Mouse (Mus musculus): Measurements from ENCODE around the gene Apol8. TPM values are rescaled to one million over a fixed set of nuclear protein-coding genes. Genes with fewer than 3 reads are reported as not detected.

Gene Apol8
- total and polyA plus RNA-seq, 3 experiments, result 0.14 to 0.15 TPM; not detected in 1

DNA sequence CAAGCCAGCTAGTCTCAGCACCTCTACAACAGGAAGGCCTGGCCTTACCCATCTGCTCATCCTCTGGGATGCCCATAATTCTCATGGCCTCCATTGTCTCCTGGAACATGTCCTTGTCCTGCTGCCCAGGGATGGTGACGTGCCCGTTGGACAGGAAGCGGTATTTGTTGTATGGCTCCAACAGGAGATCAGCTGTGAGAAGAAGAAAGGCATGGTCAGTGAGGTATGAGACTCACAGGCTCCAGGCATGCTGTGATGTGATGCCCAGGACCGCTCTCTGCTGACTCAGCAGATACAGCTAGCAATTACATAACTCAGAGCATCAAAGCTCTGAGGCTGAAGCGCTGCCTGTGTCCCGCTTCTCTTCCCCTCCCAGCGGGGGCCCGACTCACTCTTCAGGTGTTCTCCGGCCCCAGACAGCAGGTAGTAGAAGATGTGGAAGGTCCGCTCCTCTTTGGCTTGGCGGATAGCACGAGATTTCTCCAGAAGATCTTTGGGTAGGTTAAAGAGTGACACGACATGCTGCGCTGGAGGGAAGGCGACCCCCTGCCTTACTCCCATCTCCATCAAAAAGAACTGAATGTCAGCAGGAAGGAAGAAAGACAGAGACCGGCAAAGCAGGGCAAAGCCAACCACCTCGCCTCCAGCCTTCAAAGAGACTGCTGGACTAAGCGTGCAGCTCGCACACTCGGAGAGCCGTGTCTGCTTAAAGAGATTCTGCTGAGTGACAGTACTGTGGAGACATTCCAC lies 34.0 kb upstream of the Apol8 start:
- Histone ChIP-seq H3K27ac (ENCODE audit: insufficient read depth, low read depth) (no peak overlapping the region), H3K36me3 (replicated peaks in 1 of 2; ENCODE audit: control insufficient read depth in 1 of 2, insufficient read depth in 1 of 2, low read length in 1 of 2) (peaks cover 93 to 100% of the 10 kb centered on the region in 2 experiments), H3K4me3 (replicated peaks in 1 of 3; ENCODE audit: low read depth in 2 of 3, low read length in 2 of 3, poor library complexity in 1 of 3) (no peak overlapping the region), H3K9ac (ENCODE audit: insufficient read depth, low read depth) (no peak overlapping the region), H3K4me1 (ENCODE audit: control insufficient read depth in 1 of 2, insufficient read depth in 2 of 2) (peaks cover 4 to 5% of the 10 kb centered on the region in 2 experiments; a peak in 1 of 4 replicates), H3K27me3 (replicated peaks) (no peaks in the 10 kb centered on the region), H3K79me2 (replicated peaks; ENCODE audit: control insufficient read depth, extremely low read depth, insufficient read depth, poor library complexity, severe bottlenecking) (peaks cover 13% of the 10 kb centered on the region), H3K9me3 (replicated peaks; ENCODE audit: low read length) (no peaks in the 10 kb centered on the region), H3K4me2 (ENCODE audit: insufficient read depth, low read depth, poor library complexity, severe bottlenecking) (no peak overlapping the region)
- TF ChIP-seq SIN3A (IDR thresholded peaks at IDR 0.05; ENCODE audit: low read length), result no peak
- peak; percentile 89 for TF ChIP-seq MAFK (IDR thresholded peaks at IDR 0.05; ENCODE audit: insufficient replicate concordance, low read length)
- no peak for TF ChIP-seq BHLHE40 (IDR thresholded peaks at IDR 0.05; ENCODE audit: low read depth, low read length)
- no peak for TF ChIP-seq PAX5 (IDR thresholded peaks at IDR 0.05; ENCODE audit: low read length)
- TF ChIP-seq ZMIZ1 (IDR thresholded peaks at IDR 0.05; ENCODE audit: low read depth, low read length), result no peak
- no peak for TF ChIP-seq IRF4 (IDR thresholded peaks at IDR 0.05; ENCODE audit: low read depth, low read length)
- no peak for TF ChIP-seq KAT2A (IDR thresholded peaks at IDR 0.05; ENCODE audit: insufficient replicate concordance, low read length)
- DNase-seq (ENCODE audit: extremely low read depth), result no peak
- dilution Hi-C loops (cut with MboI; ENCODE audit: extremely low pct_ligation_motif_present, extremely low pct_unique_long_range_greater_than_20kb, low sequenced_read_pairs), result no loop called here
- in situ Hi-C loops (cut with MboI; ENCODE audit: low pct_ligation_motif_present, low pct_unique_long_range_greater_than_20kb, low sequenced_read_pairs), result no loop called here

DNA sequence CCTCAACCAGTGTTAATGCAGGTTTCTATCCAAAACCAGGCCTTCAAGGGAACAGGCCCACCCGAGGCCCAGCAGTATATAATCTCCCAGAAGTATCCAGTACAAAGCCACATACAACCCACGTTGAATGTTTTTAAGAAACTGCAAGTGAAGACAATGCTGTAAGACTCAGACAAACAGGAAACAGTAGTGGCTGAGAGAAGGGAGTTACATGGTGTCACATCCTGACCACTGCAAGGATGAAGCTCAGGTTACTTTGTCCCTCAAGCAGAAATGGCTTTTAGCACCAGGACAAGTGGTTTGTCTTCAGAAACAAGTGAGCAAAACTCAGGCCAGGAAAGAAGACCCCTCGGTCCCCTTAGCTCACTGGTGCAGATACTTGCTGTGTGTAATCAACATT lies 32.4 kb upstream of the Apol8 start:
- in situ Hi-C loops (cut with MboI; ENCODE audit: low pct_ligation_motif_present, low pct_unique_long_range_greater_than_20kb, low sequenced_read_pairs), result loop anchor here (5.0 kb wide), 1 partner anchor 53 kb away; the partner anchor contains the start of gene Myh9
- H3K79me2 ChIP-seq (replicated peaks; ENCODE audit: control insufficient read depth, extremely low read depth, insufficient read depth, poor library complexity, severe bottlenecking), result peaks cover 9% of the 10 kb centered on the region; the same call in 1 of the 2 replicates
- TF ChIP-seq NRF1 (IDR thresholded peaks at IDR 0.05; ENCODE audit: low read depth, low read length) (no peak), RCOR1 (conservative IDR thresholded peaks at IDR 0.05; ENCODE audit: low read depth, low read length) (no peak), ZNF384 (IDR thresholded peaks at IDR 0.05; ENCODE audit: low read depth, low read length) (no peak), EP300 (IDR thresholded peaks at IDR 0.05; ENCODE audit: low read length) (no peak), PAX5 (IDR thresholded peaks at IDR 0.05; ENCODE audit: low read length) (no peak), CTCF (conservative IDR thresholded peaks at IDR 0.05 in 1 of 2, IDR thresholded peaks at IDR 0.05 in 1 of 2; ENCODE audit: low read depth in 2 of 2, low read length in 2 of 2) (no peak), USF2 (conservative IDR thresholded peaks at IDR 0.05; ENCODE audit: low read depth, low read length) (no peak), RAD21 (IDR thresholded peaks at IDR 0.05; ENCODE audit: low read depth, low read length) (no peak), POLR2AphosphoS2 (IDR thresholded peaks at IDR 0.05; ENCODE audit: low read depth, low read length) (no peak), MAZ (IDR thresholded peaks at IDR 0.05; ENCODE audit: low read depth, low read length) (no peak), MAX (IDR thresholded peaks at IDR 0.05; ENCODE audit: low read length) (no peak), ZMIZ1 (IDR thresholded peaks at IDR 0.05; ENCODE audit: low read depth, low read length) (no peak), POLR2A (IDR thresholded peaks at IDR 0.05; ENCODE audit: low read depth, low read length) (no peak), UBTF (IDR thresholded peaks at IDR 0.05; ENCODE audit: low read depth, low read length) (no peak), SIN3A (IDR thresholded peaks at IDR 0.05; ENCODE audit: low read length) (no peak)
- H3K36me3 ChIP-seq (replicated peaks in 1 of 2; ENCODE audit: control insufficient read depth in 1 of 2, insufficient read depth in 1 of 2, low read length in 1 of 2), result peaks cover 95 to 100% of the 10 kb centered on the region in 2 experiments
- no peak overlapping the region for H3K9ac ChIP-seq (ENCODE audit: insufficient read depth, low read depth)
- no peaks in the 10 kb centered on the region for H3K9me3 ChIP-seq (replicated peaks; ENCODE audit: low read length)
- no peaks in the 10 kb centered on the region for H3K27me3 ChIP-seq (replicated peaks)
- dilution Hi-C loops (cut with MboI; ENCODE audit: extremely low pct_ligation_motif_present, extremely low pct_unique_long_range_greater_than_20kb, low sequenced_read_pairs), result no loop called here
- H3K27ac ChIP-seq (ENCODE audit: insufficient read depth, low read depth), result no peak overlapping the region
- H3K4me2 ChIP-seq (ENCODE audit: insufficient read depth, low read depth, poor library complexity, severe bottlenecking), result no peak overlapping the region
- no peak for DNase-seq (ENCODE audit: extremely low read depth)
- no peak overlapping the region for H3K4me3 ChIP-seq (replicated peaks in 1 of 3; ENCODE audit: low read depth in 2 of 3, low read length in 2 of 3, poor library complexity in 1 of 3)
- H3K4me1 ChIP-seq (ENCODE audit: control insufficient read depth in 1 of 2, insufficient read depth in 2 of 2), result no peaks in the 10 kb centered on the region

Data from CH12.LX (cell line).